Mouse (Mus musculus): ENCODE measurements around the gene Dysf. TPM values are rescaled to one million over a fixed set of nuclear protein-coding genes. Genes with fewer than 3 reads are reported as not detected.

Gene Dysf
- total RNA-seq, 2 experiments from 2014 or later: 92.7 to 95.6 TPM

DNA sequence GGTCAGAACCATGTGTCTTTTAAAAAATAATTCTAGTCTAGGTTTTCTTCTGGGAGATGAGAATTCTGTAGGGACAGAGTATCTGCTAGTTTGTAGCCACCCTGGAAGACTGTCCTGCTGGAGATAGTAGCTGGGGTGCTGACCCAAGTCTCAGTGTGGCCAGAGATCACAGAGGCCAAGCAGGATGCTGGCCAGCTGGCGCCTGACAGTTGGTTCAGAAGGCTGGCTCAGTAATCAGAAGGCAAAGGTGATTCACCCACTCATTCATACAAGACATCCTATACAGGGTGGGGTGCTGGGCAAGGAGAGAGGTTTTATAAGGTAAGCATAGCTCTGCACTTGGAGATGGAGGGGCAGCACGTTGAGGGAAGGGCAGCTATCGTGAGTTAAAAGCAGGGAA, 204.7 kb downstream of the Dysf start:
- peak; percentile 61 for DNase-seq
- intact Hi-C loops (cut with DNase I; ENCODE audit: low total_unique reads): no loop called here

DNA sequence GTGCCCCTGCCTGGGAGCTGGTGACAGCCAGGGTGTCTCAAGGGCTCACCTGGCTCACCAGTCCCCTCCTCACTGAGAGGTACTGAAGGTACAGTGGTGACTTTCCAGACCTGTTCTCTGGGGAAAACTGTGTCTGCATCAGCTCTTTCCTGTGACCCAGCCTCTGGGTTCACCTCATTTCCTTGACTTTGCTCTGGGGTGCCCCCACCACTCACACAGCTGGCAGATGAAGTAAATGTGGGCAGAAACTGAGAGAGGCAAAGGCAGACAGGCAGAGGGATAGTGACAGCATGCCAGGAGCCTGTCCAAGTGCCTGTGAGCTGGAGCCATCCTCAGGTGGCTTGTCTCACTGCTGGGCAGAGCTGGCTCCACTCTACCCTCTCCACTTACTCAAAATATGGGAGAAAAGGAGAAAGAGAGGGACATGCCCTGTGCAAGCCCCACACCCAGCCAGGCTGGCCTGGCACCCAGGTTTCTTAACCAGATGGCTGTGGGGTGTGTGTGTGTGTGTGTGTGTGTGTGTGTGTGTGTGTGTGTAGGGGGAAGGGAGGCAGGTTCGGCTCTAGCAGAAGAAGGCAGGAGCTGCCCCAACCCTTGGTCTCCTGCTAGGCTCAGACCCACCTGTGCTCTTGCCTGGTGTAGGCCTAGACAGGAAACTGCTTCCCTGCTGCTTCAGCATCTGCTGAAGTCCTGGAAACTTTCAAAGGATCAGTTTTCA, 209.0 kb downstream of the Dysf start:
- intact Hi-C loops (cut with DNase I; ENCODE audit: low total_unique reads): no loop called here
- DNase-seq: no peak

DNA sequence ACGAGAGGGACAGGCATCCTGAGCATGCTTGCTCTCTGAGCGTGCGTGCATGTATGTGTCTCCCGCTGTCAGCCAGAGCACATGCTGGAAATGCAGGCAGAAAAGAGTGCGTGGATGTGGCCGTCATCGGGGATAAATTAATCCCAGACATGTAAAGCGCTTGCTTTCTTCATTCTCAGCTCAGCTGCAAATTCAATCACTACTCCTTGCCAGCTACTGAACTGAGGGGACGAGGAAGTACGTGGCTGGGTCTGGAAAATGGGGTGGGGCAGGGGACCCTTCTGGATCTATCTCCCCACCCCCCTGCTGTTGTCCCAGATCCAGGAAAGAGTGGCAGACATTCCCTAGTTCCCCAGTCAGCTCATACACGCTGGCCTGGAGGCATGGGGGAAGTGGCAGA, 210.7 kb downstream of the Dysf start:
- DNase-seq: no peak
- intact Hi-C loops (cut with DNase I; ENCODE audit: low total_unique reads): no loop called here

DNA sequence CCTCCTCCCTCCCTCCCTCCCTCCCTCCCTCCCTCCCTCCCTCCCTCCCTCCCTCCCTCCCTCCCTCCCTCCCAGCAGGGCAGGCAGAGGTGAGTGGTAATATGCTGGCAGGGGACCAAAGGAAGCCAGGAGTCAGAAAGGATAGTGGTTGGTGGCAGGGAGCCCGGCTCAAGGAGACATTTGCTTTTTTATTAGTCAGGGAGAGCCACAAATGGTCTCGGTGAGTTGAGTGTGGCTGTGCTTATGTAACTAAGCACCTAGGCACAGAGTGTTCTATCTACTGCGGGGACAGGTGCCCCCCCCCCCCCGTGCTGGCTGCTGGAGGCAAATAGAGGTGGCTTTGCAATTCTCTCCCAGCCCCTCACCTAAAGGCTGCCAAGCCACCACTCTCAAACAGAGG, 216.5 kb downstream of the Dysf start:
- peak; percentile 68 for DNase-seq
- intact Hi-C loops (cut with DNase I; ENCODE audit: low total_unique reads): no loop called here

DNA sequence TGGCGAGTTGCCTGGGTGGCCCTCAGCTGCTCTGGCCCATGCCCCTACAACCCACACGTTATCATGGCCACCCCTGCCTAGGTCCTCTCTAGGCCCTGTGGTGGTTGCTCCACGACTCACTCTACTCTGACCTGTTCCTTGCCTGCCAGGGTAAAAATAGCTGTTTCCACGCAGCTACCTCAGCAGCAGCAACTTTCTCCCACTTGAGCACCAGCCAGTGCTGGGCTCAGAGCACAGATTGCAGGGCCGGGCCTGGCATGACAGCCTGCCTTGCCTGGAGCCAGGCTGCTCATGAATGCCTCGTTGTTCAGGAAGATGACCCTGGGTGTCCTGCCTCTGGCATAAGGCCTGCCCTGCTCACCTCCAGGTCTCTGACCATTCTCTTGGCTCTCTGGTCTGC, 217.2 kb downstream of the Dysf start:
- intact Hi-C loops (cut with DNase I; ENCODE audit: low total_unique reads): no loop called here
- peak; percentile 77 for DNase-seq

DNA sequence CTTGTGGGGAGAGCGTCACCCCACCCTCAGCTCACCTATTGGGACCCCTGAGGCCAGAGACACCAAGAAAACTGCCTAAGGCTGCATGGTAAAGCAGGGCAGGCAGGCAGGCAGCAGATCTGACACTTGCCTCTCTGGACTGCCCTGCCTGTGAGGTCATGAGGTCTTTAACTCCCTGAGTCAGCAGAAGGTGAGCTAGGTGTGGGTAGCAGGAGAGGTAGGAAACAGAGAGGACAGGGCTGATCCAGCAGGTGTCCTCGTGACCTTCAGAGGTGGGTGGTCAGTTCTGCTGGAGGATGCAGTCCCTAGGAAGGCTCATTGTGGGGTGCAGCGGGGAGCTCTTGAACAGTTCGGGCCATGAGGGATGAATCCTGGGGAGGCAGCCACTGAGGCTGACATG, 219.8 kb downstream of the Dysf start:
- intact Hi-C loops (cut with DNase I; ENCODE audit: low total_unique reads): no loop called here
- no peak for DNase-seq

DNA sequence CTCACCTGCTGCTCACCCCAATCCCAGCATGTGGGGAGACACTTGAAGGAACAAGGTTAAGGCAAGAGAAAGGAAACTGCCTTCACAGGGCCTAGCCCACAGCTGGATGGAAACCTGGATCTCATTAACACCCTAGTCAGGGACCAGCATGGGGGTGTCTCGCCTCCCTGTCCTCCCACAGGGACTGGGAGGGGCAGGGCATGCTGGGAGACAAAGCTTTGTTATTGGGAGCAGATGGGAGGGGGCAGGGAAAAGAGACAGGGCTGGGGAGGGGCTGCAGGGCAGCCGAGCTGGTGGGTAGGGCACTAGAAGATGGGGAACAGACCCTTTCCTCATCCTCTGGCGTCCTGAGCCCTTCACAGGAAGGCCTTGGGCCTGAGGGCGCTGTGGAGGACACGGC, 220.4 kb downstream of the Dysf start:
- no peak for DNase-seq
- intact Hi-C loops (cut with DNase I; ENCODE audit: low total_unique reads): no loop called here

DNA sequence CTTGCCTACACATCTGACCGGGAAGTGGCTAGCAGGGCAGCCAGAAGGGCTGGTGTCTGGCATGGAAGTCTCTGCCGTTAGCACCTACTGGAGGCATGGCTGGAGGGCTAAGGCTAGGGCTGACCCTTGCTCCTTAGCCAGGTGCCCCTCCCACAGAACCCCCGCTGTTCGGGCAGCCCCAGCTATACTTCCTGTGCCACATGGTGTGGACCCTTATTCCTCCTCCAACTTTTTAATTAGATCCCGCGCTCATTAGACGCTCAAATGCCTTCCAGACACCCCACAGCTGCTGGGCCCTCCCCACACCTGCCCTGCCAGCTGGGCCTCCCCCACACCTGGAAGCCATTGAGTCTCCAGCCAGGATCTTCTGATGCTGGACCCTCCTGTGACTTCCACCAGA, 221.3 kb downstream of the Dysf start:
- intact Hi-C loops (cut with DNase I; ENCODE audit: low total_unique reads): no loop called here
- no peak for DNase-seq

DNA sequence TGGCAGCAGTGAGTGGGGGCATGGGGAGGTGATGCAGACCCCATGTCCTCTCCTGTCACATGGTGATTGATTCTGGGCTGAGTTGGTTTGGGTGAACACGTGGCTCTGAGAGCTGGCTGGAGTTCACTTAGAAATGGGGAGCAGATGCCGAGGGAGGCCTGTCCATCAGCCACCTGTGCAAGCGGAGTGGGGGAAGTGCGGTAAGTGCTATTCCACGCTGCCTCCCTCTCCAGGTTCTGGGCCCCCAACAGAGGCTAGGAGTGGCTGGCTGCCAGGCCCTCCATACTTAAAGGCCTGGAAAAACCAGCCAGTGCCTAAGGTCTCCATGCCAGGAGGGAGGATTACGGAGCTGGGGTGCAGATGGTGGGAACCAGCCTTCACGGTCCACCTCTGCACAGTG, 222.7 kb downstream of the Dysf start:
- DNase-seq: no peak
- intact Hi-C loops (cut with DNase I; ENCODE audit: low total_unique reads): no loop called here

DNA sequence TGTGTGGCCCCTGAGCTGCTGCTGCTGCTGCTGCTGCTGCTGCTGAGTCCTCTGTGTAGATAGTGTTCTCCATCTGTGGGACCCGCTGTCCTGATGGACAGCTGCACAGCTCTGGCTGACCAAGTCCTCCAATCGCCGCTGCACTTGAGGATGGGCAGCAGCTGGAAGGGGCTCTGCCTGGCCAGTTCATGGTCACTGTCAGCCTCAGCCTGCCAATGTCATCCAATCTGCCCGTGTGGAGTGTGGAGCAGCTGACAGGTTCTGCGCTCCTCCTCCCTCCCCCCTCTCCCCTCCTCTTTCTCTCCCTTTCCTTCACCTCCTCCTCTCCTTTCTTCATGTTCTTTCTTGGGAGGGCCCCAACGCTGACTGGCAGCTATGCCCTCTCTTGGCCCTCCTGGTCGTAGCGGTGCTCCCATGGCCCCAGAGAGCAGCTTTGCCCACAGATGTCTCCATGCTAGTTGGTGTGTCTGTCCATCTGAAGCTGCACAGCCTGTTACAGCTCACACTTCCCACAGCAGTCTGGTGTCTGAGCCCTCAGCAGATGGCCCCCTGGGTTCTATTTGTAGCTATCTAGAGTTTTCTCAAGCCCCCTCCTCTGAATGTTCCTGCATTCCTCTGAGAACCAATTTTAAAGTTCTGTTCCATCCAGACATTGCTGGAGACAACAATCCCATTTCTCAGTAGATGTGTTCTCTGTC, 223.8 kb downstream of the Dysf start:
- peak; percentile 56 for DNase-seq
- intact Hi-C loops (cut with DNase I; ENCODE audit: low total_unique reads): no loop called here

DNA sequence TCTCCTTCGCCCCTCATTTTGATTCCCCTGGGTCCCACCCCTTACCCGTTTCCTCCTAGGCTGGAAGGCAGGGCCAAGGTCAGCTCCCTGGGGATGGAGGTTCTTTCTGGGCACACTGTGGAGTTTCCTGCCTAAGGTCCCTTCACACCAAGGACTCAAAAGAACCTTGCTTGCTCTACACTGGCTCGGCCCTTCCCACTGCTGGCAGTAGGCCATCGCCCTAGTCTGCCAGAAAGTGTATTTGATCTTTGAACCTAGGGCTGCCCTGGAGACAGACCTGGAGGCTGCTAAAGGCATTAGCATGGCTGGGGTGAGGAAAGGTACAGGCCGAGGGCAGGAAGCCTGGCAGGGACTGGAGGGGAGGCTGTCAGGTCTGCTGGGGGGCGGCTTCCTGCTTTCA, 225.4 kb downstream of the Dysf start:
- no peak for DNase-seq
- intact Hi-C loops (cut with DNase I; ENCODE audit: low total_unique reads): no loop called here

DNA sequence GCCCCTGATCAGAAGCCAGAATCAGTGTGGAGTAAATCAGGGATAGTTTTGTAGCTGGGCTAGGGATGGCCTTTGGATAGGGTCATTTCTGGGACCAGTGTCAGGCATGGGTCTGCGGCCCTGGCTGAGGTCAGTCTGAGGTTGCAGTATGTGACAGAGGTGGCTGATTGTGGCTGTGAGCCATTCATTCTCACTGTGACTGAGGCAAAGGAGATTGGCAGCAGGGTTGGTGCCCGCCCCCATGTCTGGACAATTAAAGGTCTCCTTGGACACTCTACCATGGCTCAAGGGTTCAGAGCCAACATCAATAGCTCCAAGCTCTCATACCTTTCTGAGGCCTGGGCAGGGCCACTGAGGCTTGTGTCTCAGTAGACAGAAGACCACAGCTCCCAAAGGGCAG, 227.0 kb downstream of the Dysf start:
- no peak for DNase-seq
- intact Hi-C loops (cut with DNase I; ENCODE audit: low total_unique reads): no loop called here

DNA sequence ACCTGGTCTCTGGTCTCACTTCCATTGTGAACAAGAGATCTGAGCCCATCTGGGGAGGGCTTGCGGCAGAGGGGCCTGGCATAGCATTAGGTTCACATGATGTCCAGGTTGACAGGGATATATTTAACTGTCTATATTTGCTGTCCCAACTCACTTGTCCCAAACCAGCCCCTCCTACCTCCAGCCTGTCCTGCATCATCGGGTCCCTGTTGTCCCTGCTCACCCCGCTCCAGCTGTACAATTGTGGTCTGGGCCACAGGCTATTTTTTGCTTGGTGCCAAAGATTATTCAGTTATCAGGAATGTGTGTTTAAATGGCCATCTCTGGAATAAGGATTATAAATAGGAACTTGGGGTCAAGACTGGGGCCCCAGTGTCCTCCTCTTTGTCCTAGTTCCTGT, 235.0 kb downstream of the Dysf start:
- DNase-seq: no peak
- intact Hi-C loops (cut with DNase I; ENCODE audit: low total_unique reads): no loop called here

DNA sequence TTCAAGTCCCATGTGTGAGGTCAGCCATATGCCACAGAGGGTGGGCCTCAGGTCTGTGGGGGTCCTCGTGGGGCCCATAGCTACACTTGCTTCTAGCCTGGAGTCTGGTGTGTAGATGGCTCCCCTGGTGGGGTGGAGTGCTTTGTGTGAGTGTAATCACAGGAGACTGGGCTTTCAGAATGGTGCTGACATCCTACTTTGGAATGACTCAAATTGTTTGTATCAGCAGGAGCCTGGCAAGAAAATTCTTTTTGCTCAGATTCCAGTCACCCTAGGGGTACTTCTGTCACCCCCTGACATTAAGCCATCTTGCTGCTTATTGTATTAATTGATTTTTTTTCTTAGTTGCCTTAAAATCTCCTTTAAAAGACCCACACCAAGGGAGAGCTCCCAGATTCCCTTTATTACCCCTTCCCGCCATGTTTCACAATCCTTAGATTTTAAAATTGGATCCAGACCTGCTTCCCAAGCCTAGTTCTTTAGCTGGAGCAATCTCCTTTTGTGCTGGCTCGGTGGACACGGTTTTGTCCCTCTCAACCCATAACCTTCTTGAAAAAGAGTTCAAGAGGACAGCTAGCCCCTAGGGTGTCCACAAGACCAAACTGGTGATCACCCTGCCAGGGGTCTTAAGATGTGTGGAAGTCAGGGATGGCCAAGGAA, 237.8 kb downstream of the Dysf start:
- intact Hi-C loops (cut with DNase I; ENCODE audit: low total_unique reads): no loop called here
- DNase-seq: no peak

DNA sequence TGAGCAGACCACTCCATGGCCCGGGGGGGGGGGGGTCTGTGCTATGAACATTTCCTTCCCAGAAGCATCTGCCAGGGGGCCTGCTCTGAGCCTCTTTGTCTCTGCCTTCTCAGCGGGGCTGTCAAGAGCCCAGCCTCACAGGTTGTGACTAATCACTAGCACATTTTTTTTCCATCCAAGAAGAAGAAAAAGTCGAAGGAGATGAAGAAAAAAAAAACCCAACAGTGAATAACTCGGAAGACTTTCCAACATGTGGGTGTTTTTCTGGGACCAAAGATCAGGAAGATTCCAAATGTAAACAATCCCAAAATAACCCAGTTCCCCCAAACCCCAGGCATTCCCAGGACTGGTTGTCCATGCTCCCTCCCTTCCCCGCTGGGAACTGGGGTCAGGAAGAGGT, 238.6 kb downstream of the Dysf start:
- no peak for DNase-seq
- intact Hi-C loops (cut with DNase I; ENCODE audit: low total_unique reads): no loop called here

Other genes starting within 250 kb of the Dysf start
- gene Ankrd53, start 245.9 kb upstream of the Dysf start, total RNA-seq (2021): not detected
- 10 to 100 TPM; 35.5 to 35.8 TPM for gene Tex261, start 232.8 kb upstream of the Dysf start, total RNA-seq (2021)
- 1 to 10 TPM; 6.8 to 8.4 TPM for gene Nagk, start 213.6 kb upstream of the Dysf start, total RNA-seq (2021)
- 10 to 100 TPM; 32.4 to 47.7 TPM for gene Paip2b, start 176.8 kb upstream of the Dysf start, total RNA-seq (2021)
- gene Zfp638, start 141.5 kb upstream of the Dysf start, total RNA-seq (2021): 10 to 100 TPM; 31.3 to 37.2 TPM

All from gastrocnemius, postnatal 14 days (tissue).